Mouse (Mus musculus) c-Kit-negative CD71-positive TER-119-positive erythroid progenitor cells, embryonic 14.5 days (primary cell): ENCODE data around the gene Lrrc71.

ENCODE experiments used
- DNase-seq: peaks from one replicate; pipeline ENCODE4 v3.0.0-alpha.2; 2013; ENCODE audit warnings: low read depth, low spot score

Lrrc71 gene

GRCm38 (mm10) chr3:87724556-87724955 is 23.9 kb downstream of the Lrrc71 start:
- DNase-seq: no peak

DNA sequence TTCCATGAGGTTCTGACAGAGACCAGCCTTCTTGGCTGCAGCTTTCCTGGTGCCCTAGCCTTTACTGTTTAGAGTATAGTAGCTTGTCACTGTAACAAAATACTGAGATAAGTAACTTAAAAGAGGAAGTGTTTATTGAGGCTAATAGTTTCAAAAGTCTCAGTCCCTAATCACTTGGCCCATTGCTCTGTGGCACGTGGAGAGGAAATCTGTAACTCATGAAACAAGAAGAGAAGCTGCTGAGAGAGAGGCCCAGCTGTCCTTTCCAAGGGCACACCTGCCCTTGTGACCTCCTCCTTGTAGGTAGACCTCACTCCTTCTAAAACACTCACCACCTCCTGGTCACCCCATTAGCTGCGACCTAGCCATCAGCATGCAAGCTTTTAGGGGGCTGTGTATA is 29.9 kb downstream of the Lrrc71 start:
- DNase-seq: no peak
